Mouse (Mus musculus): ENCODE measurements around the gene Hsf5.

Hsf5 gene

GRCm38 (mm10) chr11:87688478-87689203 lies 71.7 kb downstream of the Hsf5 start:
- no peak for DNase-seq

GRCm38 (mm10) chr11:87689402-87689808 lies 72.4 kb downstream of the Hsf5 start:
- no peak for DNase-seq

DNA sequence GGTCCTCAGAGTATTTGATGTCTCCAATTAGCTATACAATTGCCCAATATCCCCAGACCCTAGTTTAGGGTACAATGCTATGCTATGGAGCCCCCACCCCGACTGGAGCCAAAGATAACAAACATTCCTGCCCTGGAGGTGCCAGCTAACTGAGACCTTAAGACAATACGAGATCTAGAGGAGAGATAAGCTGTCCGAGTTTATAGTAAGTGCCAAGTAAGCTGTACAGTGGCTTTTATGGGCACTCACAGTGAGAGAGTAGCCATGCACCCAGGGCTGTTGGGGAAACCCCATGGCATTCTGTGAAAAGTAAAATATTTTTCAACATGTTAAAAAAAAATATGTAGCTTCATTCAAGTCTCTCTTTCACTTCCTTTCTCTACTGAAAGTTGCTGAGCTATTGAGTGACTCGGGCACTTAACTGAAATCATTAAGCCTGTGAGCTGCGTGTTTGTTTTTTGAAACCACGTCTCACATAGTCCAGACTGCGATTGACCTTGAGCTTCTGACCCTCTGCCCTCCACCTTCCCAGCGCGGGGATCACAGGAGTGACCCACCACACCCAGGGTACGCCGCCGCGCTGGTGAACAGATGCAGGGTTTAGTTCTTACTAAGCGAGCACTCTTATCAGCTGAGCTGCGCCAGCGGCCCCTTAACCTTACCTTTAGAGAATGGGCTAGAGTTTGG lies 73.2 kb downstream of the Hsf5 start:
- no peak for DNase-seq

DNA sequence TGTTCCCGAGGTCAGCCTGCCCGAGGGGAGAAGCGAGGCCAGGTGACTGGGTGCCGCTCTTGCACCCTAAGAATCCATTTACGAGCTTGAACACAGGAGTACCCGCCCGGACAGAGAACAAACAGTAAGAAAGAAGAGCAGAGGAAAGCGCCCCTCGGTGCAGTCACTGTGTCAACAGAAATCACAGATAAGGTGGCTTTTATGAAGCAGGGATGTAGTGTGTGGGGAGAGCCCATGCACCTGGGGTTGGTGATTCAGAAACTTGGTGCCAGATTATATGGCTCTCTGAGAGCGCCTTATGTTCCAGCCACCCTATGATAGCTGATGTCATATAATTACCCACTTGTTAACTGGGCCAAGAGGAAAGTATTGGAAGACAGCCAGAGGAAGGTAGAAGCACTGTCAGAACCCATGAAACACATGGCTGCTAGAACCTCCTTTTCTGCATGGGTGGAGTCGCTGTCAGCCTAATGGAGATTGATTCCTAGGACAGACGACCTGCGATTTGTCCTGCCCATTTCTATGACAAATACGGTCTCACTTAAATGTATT lies 80.2 kb downstream of the Hsf5 start:
- no peak for DNase-seq

DNA sequence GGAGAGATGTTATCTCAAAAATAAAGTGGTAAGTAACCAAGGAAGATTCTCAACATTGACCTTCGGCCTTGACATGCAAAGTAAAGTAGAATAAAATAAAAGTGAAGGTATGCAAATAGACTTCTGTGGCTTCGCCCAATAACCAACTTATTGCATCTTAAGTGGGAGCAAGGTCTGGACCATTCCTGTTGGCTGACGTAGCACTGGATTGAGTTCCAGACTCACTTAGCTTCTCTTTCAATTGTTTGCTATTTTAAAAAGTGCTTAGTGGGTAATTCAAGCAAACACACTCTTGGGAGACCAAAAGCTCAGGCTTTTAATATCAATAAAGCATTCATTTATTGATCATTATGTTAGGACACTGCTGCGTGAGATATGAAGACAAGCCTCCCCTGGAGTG lies 81.2 kb downstream of the Hsf5 start:
- DNase-seq: no peak

DNA sequence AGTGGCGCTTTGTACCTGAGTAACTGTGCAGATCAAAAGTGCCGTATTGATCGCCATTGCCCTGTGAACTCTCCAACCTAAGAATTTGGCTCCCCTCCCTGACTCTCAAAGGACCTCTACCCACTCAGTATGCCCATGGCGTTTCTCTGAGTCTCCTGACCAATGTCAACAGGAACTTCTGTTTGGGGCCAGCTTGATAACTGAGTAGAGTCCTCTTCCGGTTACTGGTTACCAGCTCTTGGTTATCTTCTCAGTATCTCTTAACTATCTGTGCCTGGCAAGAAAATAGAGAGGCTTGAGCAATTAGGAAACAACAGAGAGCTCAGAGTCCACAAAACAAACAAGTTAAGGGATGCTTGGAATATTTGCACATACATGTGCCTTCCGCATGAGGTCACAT lies 84.1 kb downstream of the Hsf5 start:
- DNase-seq: no peak

GRCm38 (mm10) chr11:87701877-87702620 lies 85.1 kb downstream of the Hsf5 start:
- no peak for DNase-seq

DNA sequence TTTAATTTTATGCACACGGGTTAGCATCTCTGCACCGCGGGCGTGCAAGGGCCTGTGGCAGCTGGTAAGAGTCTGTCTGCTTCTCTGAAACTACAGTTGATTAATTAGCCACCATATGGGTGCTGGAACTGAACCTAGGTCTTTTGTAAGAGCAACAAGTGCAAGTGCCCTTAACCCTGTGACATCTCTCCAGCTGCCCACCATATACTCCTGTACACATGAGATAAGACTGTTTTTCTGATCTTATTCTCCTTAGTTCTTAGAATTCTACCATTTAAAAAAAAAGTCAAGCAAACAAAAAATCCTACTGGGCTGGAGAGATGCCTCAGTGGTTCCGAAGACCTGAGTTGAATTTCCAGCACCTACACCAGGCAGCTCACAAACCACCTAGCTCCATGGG lies 86.7 kb downstream of the Hsf5 start:
- no peak for DNase-seq

GRCm38 (mm10) chr11:87704289-87704688 lies 87.3 kb downstream of the Hsf5 start:
- no peak for DNase-seq

- no peak for DNase-seq
Measured at GRCm38 (mm10) chr11:87707570-87707969, 90.6 kb downstream of the Hsf5 start.

- no peak for DNase-seq
Measured at GRCm38 (mm10) chr11:87708979-87709378, 92.0 kb downstream of the Hsf5 start.

Data from right cerebral cortex, postnatal 14 days (tissue).